Mouse (Mus musculus): Measurements from ENCODE around the gene Tubgcp5.

DNA sequence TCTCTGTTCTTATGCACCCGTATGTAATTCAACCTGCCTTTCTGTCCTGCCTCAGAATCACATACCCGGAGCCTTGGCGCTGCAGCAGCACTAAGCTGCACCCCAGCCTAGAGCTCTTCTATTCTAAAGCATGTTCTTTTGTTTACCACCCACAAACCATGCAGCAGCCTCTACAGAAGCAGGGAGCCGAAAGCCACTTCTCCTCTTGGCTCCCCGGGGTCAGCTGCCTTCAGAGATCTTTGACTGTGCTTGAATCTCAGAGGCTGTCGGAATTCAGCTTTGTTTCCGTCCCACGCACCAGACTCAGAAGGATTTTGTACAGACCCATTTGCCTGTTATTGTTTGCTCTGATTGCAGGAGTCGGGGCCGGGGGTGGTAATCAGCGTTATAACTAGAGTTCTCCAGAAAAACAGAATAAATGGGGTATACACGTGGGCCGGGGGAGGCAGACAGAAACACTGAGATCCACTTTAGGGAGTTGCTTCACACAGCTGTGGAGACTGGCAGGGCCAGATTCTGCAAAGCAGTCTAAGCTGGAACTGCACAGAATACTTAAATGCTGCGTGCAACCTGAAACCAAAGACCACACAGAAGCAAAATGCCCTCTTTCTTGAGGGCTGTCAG lies 56.1 kb downstream of the Tubgcp5 start:
- TF ChIP-seq CTCF (IDR thresholded peaks at IDR 0.05; ENCODE audit: borderline replicate concordance, insufficient read depth, low read length) (no peak), POLR2A (IDR thresholded peaks at IDR 0.05; ENCODE audit: low read depth, low read length) (no peak)
